Mouse (Mus musculus) cerebellum, postnatal 25 days (tissue): ENCODE results near the gene Olfr1234.

ENCODE experiments used
- DNase-seq, 2 experiments: peaks; one replicate each; pipeline ENCODE4 v3.0.0; 2021; ENCODE audit warnings: mixed read lengths in 2 of 2

Gene Olfr1234

GRCm38 (mm10) chr2:89364765-89365164 lies at the start of gene Olfr1234:
Gene Olfr1234, minus strand, starts transcription at chr2:89364865.
- DNase-seq: no peak

GRCm38 (mm10) chr2:89409576-89409975 lies 44.9 kb upstream of the Olfr1234 start, which contains the start of gene Olfr1238:
Gene Olfr1238, minus strand, starts transcription at chr2:89409676.
- DNase-seq: no peak

- no peak for DNase-seq
These were observed 36.2 kb upstream of the Olfr1234 start for GRCm38 (mm10) chr2:89400882-89401281.

GRCm38 (mm10) chr2:89342298-89342697 lies 22.4 kb downstream of the Olfr1234 start, which contains the start of gene Olfr1233:
Gene Olfr1233, minus strand, starts transcription at chr2:89342398.
- no peak for DNase-seq

- no peak for DNase-seq
These were observed 35.1 kb downstream of the Olfr1234 start, which contains the start of gene Olfr1232 for GRCm38 (mm10) chr2:89329575-89329974. Gene Olfr1232, minus strand, starts transcription at chr2:89329675.
